Comparison of ENCODE assay signal across 11 mouse cellular contexts in the genomic region with DNA sequence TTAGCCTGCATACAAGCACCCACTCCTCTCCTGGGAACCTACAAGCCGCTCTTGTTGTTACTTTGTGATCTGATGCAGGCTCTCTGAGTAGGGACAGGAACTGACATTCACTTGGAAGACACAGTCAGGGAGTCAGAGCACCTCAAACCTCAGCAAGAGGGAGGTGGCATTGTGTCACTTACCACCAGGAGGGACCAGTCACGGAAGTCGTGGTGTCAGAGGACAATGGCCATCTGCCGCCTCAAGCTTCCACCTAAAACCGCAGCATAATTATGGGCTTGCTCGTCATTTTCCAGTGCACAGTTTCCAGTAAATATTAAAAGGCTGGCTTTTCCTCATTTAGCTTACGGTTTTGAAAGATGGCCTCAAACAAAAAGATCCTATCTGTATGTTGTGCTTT.
DNase-seq lines count a peak whose midpoint lies in the region; ATAC-seq lines count a peak whose summit lies in the region.
"Had no signal": no experiment of that assay in that cellular context is flagged by ENCODE, and none has a peak within 500 bp of the region (broad histone marks: within the 10 kb centered on the region; RNA-seq: fewer than 3 reads in every experiment).

No protein-coding gene starts in this region.

- H3K4me1 ChIP-seq in heart, embryonic 13.5 days = peaks cover 24% of the 10 kb centered on the region
- 0 out of 2 replicates have a peak, but pooled peaks cover 5% of the 10 kb centered on the region for H3K4me1 ChIP-seq in limb, embryonic 12.5 days (replicated peaks)
- H3K4me1 ChIP-seq in limb, embryonic 10.5 days = peaks cover 20% of the 10 kb centered on the region

- intact Hi-C loops in heart, postnatal 36 days (cut with DNase I) = loop anchor here (5.0 kb wide), 1 partner anchor 1528 kb away; no protein-coding TSS in a partner anchor

- ATAC-seq in heart, embryonic 13.5 days (ENCODE audit: extremely low read depth, insufficient number of reproducible peaks, low FRiP score, low TSS enrichment) = no peak
- ATAC-seq in limb, embryonic 12.5 days (ENCODE audit: insufficient number of reproducible peaks, insufficient read depth, low FRiP score, low TSS enrichment, low read depth) = no peak

- H3K36me3 ChIP-seq in heart, embryonic 13.5 days = no peaks in the 10 kb centered on the region
- H3K36me3 ChIP-seq in limb, embryonic 12.5 days = no peaks in the 10 kb centered on the region
- H3K36me3 ChIP-seq in limb, embryonic 10.5 days = no peaks in the 10 kb centered on the region
- H3K36me3 ChIP-seq: hindbrain, embryonic 15.5 days had no signal

- no peak for DNase-seq in heart, postnatal 36 days
- no peak for DNase-seq in limb, embryonic 10.5 days (ENCODE audit: low spot score)
- DNase-seq in c-Kit-positive CD71-negative TER-119-negative erythroid progenitor cells, embryonic 14.5 days (ENCODE audit: low read depth) = peak; percentile 13
- DNase-seq in heart, postnatal 4 days = peak; percentile 29
- DNase-seq in gastrocnemius, postnatal 4 days (ENCODE audit: low spot score in 2 of 2) = no peak
- no peak for DNase-seq in layer of hippocampus, postnatal 10 days (ENCODE audit: low spot score in 2 of 2)
- DNase-seq: adrenal gland, adult 2 months; gastrocnemius, adult 2 months had no signal

- no peaks in the 10 kb centered on the region for H3K27me3 ChIP-seq in heart, embryonic 13.5 days (replicated peaks)
- H3K27me3 ChIP-seq in limb, embryonic 12.5 days = no peaks in the 10 kb centered on the region
- no peaks in the 10 kb centered on the region for H3K27me3 ChIP-seq in limb, embryonic 10.5 days (ENCODE audit: low read depth, poor library complexity, severe bottlenecking)
- H3K27me3 ChIP-seq: hindbrain, embryonic 15.5 days had no signal

- no peak overlapping the region for H3K9ac ChIP-seq in heart, embryonic 13.5 days
- no peak overlapping the region for H3K9ac ChIP-seq in limb, embryonic 12.5 days (replicated peaks)
- H3K9ac ChIP-seq: hindbrain, embryonic 15.5 days had no signal

- H3K9me3 ChIP-seq in heart, embryonic 13.5 days = no peaks in the 10 kb centered on the region
- H3K9me3 ChIP-seq in limb, embryonic 12.5 days = no peaks in the 10 kb centered on the region
- H3K9me3 ChIP-seq in limb, embryonic 10.5 days (replicated peaks) = no peaks in the 10 kb centered on the region
- H3K9me3 ChIP-seq: hindbrain, embryonic 15.5 days had no signal

- peak overlapping the region; percentile 46 for H3K27ac ChIP-seq in heart, embryonic 13.5 days (replicated peaks)
- 0 out of 2 replicates have a peak overlapping the region, but pooled peaks have one; percentile 31 for H3K27ac ChIP-seq in limb, embryonic 12.5 days
- H3K27ac ChIP-seq in limb, embryonic 10.5 days = no peak overlapping the region
- H3K27ac ChIP-seq: gastrocnemius, adult 2 months; hindbrain, embryonic 15.5 days had no signal

- WGBS in heart, embryonic 13.5 days = 47% methylated on average over 7 of the region's 7 CpGs
- WGBS in limb, embryonic 12.5 days = 50% methylated on average over 7 of the region's 7 CpGs
- WGBS in limb, embryonic 10.5 days = 47% methylated on average over 7 of the region's 7 CpGs

- H3K4me2 ChIP-seq in heart, embryonic 13.5 days = no peak overlapping the region
- H3K4me2 ChIP-seq in limb, embryonic 12.5 days = no peak overlapping the region
- H3K4me2 ChIP-seq: hindbrain, embryonic 15.5 days had no signal

- no peak overlapping the region for H3K4me3 ChIP-seq in heart, embryonic 13.5 days
- H3K4me3 ChIP-seq in limb, embryonic 12.5 days (replicated peaks) = no peak overlapping the region
- H3K4me3 ChIP-seq in limb, embryonic 10.5 days = no peak overlapping the region
- H3K4me3 ChIP-seq: gastrocnemius, adult 2 months; hindbrain, embryonic 15.5 days had no signal

Comparison
In these comparisons a context has a peak if more than half of its experiments do, and no peak if none do; other contexts are left out.
1. DNase-seq: peak in c-Kit-positive CD71-negative TER-119-negative erythroid progenitor cells, embryonic 14.5 days (single experiment) and heart, postnatal 4 days (single experiment); none in heart, postnatal 36 days (0 of 2), limb, embryonic 10.5 days (single experiment), gastrocnemius, postnatal 4 days (0 of 2) and layer of hippocampus, postnatal 10 days (0 of 2).